Mouse (Mus musculus) liver, postnatal 0 days (tissue): ENCODE measurements around the gene Rab19.

ENCODE experiments used
- CTCF ChIP-seq: sonication (generic); IDR thresholded peaks from 2 replicates; pipeline ENCODE4 v1.5.1; 2016; ENCODE audit warnings: antibody characterized with exemption, low read depth
- EP300 ChIP-seq: IDR thresholded peaks from 2 replicates; pipeline ENCODE4 v1.6.1; 2016; ENCODE audit warnings: antibody characterized with exemption, low read depth, mild to moderate bottlenecking

DNA sequence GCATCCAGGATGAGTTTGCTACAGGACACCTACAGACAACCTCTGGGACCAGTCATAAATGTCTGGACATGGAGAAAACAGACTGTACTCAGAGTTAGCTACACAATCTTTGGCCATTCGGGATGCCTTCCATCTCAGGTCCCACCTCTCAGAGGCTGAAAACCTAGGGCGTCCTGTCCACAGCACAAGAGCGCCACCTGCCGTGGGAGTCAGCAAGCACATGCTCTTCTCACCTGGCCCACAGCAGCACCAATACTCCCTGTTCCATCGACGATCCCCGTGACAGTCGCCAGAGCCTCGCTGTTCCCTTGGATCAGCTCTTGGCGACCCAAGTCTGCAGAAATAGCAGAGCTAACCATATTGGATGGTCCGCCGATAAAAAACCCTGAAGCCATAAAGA is 37.0 kb upstream of the Rab19 start:
- no peak for TF ChIP-seq EP300
- TF ChIP-seq CTCF: peak; percentile 98
